Mouse (Mus musculus) spleen, postnatal 14 days (tissue): ENCODE results near the gene Prkab2.

ENCODE experiments used
- DNase-seq, 2 experiments: peaks; one replicate each; pipeline ENCODE4 v3.0.0; 2021 to 2022; ENCODE audit warnings: low spot score in 2 of 2

The Prkab2 gene

DNA sequence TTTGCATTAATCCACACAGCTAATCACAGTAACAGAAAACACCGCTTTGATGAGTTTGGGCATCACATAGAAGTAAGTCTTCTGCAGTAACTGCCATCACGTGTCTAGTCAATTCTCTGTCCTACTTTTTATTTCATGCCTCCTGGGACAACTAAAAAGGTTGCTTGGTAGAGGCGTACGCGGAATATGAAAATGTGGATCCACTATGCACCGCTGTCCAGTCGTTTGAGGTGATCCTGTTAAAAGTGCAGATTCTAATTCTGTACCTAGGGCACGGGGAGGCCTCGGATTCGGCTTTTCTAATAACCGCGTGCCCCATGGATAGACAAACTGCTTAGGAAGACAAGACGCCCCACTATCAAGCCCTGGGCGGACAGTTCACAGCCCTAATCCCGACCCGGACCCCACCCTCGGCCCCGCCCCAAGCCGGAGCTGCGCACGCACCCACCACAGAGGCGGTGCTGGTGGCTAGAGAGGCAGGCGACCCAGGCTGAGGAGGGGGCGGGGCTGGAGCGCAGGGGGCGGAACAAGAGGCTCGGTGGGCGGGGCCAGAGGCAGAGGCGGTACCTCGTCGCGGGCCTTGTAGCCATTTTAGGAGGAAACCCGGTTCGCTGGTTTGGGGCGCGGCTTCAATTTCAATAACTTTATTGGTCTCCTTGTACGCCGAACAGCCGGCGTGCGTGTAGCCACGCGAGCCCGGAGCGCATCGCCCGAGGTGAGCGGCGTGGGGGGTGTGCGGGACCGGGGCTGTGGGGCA lies at the start of gene Prkab2:
Prkab2 (plus strand) TSS at position 539 of the 757 bp plus-strand sequence.
- peak; percentile 99 for DNase-seq

DNA sequence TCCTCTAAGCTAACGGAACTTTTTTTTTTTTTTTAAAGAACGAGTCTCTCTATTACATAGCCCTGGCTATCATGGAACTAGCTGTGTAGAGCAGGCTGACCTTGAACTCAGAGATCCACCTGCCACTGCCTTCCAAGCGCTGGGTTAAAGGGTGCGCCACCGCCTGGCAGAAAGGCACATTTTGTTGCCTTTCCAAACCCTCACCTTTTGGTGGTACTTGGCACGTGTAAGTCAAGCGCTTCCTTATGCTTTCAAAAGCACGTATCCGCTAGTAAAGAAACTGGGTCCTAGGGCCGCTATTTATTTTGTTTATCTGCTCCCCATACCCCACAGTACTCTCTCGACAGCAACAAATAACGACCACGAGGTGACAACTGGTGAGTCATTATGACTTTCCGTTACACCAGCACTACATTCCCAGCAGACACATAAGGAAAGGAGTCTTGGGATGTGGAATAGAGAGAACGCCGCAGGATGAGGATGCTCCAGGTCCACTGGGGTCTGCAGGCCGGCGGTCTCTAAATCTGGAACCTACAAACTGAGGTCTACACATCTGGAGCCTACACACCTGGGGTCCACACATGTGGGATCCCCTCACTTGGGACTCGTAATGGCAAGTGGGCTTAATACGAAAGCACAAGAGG lies 48.7 kb upstream of the Prkab2 start:
- DNase-seq: peak; percentile 58 to 63

DNA sequence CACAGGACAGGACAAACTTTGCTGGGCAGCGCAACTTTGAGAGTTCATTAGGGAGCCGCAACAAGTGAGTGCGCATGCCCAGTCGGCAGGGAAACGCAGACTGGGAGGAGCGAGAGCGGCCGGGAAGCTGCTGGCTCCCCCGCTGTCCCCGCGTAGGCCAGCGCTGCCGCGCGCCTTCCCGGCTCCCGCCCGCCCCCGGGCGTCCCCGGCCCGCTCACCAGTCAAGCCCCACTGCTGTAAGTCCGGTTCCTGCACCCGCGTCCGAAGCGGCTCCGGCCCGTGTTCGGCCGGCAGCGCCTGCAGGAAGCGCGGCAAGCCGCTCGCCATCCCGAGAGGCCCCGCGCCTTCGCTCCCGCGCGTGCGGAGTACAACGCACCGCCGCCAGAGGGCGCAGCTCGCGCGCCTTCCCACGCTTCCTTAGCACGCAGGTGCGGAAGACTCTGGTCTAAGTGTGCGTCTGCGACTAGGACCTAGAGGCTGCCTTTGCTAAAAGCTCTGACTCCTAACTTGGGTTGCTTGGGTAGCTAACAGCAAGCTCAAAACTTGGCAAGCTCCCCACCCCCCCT lies 48.1 kb upstream of the Prkab2 start, which contains the start of gene Chd1l:
Chd1l (minus strand) TSS at position 359 of the 566 bp plus-strand sequence.
- peak; percentile 88 to 90 for DNase-seq

DNA sequence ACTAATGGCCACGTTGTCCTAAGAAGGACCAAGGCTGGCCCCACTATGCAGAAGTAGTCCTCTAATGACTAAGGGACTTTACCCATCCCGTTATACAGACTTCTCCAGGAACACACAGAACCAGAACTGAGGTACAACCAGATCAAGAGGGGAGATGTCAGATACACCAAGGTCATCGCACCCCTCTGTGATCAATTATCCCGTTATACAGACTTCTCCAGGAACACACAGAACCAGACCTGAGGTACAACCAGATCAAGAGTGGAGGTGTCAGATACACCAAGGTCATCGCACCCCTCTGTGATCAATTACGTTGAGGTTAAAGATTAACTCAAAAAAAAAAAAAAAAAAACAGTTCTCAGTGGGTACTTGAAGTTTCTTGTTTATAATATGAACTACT lies 47.0 kb upstream of the Prkab2 start:
- DNase-seq: no peak

DNA sequence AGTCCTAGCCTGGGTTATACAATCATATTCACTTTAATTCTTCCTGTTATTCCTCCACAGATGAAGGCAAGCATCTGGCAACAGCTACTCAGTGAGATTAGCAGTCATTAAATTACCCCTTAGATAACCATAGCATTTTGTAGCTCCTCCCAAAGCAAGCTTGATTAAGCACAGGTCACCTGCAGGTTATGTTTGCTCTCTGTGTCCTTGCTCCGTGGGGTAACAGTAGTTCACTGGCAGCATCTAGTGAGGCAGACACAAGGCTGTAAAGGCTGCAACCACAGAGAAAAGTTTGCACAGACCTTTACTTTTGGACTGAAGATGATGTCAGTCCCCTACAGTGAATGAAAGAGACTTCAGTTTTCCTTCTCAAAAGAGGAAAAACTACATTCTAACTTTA lies 42.8 kb upstream of the Prkab2 start:
- no peak for DNase-seq

DNA sequence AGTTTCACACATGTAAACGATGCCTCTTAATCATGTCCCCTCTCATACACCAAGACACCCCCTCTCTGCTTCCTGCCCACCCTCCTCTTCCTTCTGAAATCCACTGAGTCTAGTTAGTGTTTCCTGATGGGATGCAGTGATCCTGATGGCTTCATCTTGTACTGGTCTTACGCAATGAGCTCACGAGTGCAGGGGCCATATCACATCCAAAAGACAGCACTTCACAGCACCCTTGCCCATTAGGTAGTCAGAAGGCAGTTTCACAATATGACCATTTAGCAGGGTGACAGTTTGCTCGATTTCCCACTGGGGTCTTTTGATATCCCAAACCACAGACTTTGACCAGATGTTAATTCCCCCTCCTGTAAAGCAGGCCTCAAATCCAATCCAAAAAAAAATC lies 42.1 kb upstream of the Prkab2 start:
- DNase-seq: no peak

DNA sequence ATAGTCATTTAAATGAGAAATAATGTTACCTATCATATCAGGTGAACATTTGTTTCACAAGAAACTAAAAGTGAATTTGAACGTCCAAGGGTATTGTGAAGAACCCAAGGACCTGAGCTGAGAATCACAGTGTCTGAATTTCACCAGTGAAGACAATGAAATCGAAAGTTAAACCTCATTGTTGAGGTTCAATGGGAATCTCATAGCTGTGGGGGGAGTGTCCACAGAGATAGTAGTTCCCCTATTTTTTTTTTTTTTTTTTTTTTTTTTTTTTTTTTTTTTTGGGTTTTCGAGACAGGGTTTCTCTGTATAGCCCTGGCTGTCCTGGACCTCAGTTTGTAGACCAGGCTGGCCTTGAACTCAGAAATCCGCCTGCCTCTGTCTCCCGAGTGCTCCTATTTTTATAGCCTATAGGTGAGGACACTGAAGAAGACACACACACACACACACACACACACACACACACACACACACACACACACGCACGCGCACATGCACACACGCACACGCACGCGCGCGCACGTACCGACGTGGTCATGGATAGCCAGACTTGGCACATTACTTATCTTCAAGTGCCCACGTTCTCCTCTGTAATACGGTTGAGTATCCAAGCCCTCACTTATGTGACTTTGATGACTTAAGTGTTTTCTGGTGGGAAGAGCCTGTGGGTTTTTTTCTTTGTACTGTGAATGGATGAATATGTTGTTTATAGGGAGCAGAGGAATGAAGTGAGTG lies 40.7 kb upstream of the Prkab2 start:
- DNase-seq: no peak

DNA sequence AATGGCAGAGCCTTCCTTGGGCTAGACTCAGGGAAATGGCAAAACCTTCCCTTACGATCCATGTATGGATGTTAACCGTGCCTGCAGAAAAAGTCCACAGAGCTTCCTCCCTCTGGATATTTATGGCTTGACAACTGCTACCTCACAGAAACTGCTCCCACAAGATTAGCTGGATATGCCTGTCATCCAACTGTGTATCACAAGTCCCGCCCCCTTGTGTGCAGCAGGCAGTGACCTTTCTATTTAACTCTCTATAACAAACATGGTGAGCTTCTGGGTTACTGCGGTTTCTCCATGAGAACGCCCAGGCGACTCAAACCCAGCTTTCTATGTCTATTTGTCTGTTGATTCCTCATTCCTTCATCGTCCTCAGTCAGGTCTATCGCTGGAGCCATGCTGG lies 40.1 kb upstream of the Prkab2 start:
- DNase-seq: no peak

DNA sequence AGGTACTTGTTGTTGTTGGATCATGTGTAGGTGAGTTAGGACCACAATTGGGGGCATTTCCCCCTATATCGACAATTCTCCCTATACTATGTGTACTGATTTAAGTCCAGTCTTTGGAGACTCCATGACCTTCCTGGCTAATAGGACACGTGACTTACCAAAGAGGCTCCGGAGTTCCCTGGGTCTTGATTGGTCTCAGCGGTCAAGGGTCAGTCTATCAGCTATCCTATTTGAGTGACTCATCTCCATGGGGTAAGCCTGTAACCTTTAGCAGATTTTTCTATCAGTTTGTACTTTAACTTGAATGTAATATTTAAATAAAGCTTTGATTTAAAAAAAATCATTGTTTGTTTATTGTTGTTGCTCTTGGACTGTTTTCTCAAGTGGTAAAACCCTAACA lies 37.3 kb upstream of the Prkab2 start:
- DNase-seq: no peak

DNA sequence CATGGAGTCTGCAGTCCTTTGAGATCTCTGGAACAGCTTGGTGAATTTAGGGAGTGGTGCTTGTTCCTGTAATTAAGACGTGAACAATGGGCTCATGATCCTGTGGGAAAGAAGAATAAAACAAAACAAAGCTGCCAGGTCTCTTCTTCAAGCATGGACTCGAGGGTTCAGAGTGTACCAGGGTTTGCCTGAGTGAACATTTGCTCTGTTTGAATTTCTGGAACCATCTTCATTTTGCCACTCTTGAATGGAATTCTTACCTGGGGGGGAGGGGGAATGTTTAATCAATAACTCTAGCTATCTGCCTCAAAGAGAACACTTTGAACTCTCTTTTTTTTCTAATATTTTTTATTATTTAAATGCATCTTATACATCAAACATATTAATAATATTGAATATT lies 33.4 kb upstream of the Prkab2 start:
- no peak for DNase-seq

DNA sequence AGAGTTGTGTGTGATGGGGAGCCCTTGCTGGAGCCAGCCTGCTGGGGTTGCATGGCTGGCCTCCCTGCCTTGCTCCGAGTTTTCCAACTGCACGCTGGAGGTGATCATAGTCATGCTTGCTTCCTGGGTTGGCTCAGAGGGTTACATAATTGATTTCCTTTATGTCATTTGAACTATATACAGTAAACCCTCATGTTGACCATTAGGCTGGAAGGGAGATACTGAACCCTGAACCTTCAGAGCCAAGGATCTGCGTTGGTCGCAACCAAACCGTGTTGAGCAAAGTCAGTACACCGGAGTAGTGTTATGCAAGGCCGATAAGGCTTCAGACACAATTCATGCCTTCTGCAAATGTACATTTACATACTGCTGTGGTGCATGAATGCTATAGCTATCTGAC lies 30.1 kb upstream of the Prkab2 start:
- no peak for DNase-seq

DNA sequence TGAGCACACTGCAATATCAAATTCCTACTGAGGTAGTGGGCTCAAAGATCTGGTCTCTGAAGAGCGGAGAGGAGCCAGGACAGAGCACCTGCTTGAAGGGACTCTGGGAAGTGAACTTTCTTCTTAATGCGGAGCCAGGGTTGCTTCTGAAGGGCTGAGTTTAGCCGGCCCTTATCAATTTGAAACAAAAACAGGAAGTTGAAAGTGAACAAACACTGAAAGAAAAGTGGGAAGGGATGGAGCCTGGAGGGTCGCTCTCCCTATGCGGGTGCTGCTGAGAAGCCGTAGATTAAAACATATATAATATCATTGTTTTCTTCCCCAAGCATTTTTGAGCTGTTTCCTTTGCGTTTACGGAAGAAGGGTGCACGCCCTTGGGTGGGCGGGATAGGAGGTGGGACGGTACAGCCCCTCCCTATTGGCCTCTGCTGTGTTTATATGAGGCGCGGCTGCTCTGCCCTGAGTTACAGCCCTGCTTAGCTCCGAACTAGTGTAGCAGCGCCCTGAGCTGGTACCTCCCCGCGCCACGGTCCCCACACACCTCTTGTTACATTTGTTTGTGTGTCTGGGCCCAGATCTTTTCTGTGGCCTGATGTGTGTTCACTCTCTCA lies 29.5 kb upstream of the Prkab2 start, which contains the start of gene Fmo5:
Fmo5 (plus strand) TSS at position 414 of the 611 bp plus-strand sequence.
- peak; percentile 45 to 62 for DNase-seq

DNA sequence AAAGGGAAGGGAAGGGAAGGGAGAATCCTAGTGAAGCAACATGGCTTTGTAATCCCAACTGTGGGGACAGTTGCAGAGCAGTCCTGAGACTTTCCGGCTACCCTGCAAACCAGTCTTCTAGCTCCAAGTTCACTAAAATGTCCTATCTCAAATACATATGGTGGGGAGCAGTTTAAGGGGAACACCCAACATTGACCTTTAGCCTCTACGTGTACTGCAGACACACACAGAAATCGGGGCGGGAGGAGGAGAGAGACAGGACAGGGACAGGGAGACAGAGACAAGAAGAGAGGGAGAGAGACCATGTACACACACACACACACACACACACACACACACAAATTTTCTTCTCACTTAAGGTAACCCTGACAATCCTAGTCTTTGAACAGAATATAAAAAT lies 28.1 kb upstream of the Prkab2 start:
- DNase-seq: no peak

DNA sequence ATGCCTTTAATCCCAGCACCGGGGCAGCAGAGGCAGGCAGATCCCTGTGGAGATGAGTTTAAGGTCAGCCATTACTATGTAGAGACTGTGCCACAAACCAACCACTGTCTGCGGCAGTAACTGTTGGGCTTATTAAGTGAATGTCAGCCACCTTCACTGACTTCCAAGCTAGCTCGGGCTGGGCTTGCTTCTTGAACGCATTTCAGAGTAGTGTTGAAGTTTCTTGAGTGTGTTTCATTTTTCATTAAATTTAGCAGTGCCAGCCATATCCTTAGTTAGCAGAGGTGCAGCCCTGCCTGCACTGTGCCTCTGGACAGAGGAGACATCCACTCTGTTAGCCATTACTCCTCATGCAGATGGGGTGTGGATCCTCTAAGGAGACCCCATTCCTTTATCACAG lies 27.2 kb upstream of the Prkab2 start:
- DNase-seq: no peak

DNA sequence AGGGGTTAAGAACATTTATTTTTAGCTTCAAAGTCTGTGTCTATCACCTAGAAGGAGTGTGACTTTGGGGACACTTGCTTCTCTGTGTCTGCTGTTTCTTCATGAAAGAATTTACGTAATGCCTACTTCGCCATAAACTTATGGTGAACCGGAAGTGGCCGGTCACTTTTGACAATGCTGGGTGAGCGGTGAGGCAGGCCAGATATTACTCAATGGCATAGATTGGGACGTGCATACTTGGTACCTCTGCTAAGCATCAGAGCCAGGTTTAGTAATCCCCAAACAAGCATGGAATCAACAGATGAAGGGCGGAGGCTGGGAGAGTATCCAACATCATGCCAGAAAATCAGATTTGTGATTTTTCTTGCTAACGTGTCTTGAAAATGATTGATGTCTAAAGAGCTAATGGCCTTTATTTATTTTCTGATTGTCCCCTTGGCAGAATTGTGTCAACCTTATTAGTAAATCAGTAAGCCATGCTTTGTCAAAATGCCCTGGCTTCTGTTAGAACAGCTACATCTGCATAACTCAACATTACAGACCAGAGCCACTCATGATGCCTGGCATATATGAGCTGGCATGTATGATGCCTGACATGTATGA lies 26.6 kb upstream of the Prkab2 start:
- no peak for DNase-seq

DNA sequence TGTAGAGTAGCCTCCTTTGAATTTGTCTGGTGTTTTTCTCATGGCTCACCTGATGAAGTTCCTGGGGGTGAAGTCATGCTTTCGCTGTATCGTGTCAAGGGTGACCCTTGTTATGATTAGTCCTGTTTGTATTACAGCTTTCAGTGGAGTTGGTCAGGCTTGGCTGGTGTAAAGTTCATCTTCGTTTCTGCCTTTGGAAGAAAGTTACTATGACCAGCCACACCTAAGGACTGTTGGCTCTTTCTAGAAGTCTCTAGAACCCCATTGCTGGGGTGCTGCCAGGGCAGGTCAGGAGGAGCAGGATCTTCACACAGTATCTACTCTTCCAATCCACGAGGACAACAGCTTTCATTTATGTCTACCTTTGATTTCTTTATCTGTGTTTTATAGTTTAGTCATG lies 24.5 kb upstream of the Prkab2 start:
- no peak for DNase-seq

DNA sequence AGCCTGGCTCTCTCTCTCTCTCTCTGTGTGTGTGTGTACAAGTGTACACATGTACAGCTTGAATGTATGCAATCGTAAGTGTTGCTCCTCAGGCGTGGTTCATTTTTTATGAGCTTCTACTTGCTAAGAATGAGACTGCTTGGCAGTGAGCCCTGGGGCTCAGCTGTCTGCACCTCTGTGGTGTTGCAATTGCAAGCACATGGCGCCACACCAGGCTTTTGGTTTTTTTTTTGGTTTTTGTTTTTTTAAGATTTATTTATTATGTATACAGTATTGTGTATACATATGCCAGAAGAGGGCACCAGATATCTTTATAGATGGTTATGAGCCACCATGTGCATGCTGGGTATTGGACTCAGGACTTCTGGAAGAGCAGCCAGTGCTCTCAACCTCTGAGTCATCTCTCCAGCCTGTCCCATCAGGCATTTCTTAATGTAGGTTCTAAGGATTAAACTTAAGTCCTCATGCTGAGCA lies 23.7 kb upstream of the Prkab2 start:
- DNase-seq: no peak

DNA sequence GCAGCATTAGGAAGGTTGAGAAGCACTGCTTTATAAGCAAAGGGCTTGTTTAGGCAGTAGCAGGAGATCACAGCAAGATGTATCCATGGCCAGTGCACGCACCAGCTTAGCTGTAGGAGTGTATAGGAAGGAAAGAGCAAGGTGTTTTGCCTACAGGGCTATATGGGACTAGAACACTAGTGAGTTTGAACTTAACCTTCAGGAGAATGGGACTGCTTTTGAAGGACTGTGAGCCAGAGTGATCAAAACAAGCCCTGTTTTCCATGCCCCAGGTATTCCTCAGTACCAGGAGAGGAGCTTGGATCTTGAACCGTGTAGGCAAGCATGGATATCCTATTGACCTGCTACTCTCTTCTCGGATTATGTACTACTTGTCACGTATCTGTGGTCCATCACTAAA lies 16.6 kb upstream of the Prkab2 start:
- no peak for DNase-seq

DNA sequence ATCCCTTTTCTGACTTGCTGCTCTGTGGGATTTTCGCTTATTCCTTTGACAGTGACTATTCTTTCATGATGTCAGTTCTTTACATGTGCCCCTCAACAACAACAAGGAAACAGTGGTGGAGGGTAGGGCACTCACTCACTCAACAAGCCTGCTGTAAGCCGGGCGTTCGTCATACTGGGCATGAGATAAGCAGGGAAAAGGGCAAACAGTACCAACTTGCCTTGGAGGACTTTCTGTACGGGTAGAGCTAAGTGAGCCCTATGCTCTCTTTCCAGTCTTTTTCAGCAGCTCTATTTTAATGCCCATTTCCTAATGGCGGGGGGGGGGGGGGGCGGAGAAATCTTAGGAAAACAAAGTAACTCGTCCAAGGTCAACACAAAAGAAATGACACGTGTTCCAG lies 16.0 kb upstream of the Prkab2 start:
- DNase-seq: no peak

DNA sequence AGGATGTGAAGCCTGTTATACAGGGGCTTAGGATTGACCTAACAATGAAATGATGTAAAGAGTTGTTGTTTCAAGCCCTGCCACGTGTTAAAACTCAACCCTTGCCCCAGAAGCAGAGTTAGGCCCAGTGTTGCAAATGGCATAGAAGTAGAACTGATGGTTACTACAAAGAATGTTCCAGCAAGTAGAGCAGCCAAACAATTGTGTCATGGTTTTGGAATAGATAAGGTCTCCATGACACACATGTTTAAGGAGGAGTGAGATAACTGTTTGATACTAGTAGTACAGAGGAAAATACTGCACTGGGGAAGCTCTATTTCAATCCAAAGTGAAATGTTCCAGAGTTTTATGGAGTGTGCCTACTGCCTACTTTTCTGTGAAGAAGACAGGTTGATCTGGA lies 9.5 kb upstream of the Prkab2 start:
- DNase-seq: no peak

DNA sequence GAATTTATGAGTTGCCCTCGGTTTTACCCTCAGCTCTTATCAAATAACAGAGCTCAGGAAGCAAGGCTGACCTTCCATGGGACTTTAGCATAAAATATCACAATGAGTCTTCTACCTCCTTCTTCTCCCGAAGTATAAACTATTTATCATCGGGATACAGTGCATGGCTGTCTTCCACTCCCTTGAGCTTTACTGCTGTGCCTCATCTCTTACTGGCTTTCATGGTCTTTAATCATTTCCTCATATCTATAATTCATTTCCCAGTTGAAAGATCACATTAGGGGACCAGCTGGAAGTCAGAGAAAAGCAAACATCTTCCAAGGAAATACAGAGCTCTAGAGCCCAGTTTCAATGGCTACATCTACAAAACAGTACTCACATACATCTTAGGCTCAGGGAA lies 9.0 kb upstream of the Prkab2 start:
- no peak for DNase-seq
